Mouse (Mus musculus): Measurements from ENCODE around the gene Vmn2r32. TPM values are rescaled to one million over a fixed set of nuclear protein-coding genes. Genes with fewer than 3 reads are reported as not detected.
"Not testable (repeated sequence)": the region's sequence is repeated elsewhere in the genome, so short reads cannot be mapped to it uniquely, and the experiment has no call there.

Vmn2r32 gene
- polyA plus RNA-seq (2015; fragmentation: Nextera tagmentation; extraction: Ambion mirVana), result not detected in 2 replicates

DNA sequence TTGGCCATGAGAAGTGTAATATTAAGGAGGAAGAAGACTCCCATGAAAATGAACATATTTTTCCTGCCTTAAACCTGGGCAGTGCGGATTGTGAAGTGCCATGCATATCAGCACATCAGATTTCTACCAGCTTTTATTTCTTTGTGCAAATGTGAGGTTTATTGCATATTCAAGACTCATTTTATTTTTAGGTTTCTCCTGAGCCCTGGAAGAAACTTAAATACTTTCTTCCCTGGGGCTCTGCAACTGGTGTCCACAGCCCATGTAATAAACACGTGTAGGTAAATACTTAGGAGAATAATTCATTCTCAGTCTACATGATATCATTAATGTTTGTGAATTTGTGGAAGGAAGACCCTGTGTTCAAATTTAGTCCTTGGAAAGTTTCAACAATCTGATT, at the start of gene Vmn2r32:
Gene Vmn2r32, minus strand, starts transcription at position 101 of the 400 bp plus-strand sequence.
- H3K36me3 ChIP-seq (replicated peaks); H3K27ac ChIP-seq (replicated peaks); H3K4me3 ChIP-seq (replicated peaks); H3K9ac ChIP-seq; H3K27me3 ChIP-seq; ATAC-seq (ENCODE audit: insufficient read depth); H3K4me2 ChIP-seq; H3K4me1 ChIP-seq (replicated peaks); H3K9me3 ChIP-seq (replicated peaks): not testable (repeated sequence)
- WGBS (ENCODE audit: insufficient replicate concordance), result 38% methylated on average over 1 of the region's 2 CpGs

Other genes starting within 250 kb of the Vmn2r32 start
- gene Vmn2r29, start 232.7 kb downstream of the Vmn2r32 start, polyA plus RNA-seq (2015; fragmentation: Nextera tagmentation; extraction: Ambion mirVana), result not detected in 2 replicates
- gene Gm45844, start 201.7 kb downstream of the Vmn2r32 start, polyA plus RNA-seq (2015; fragmentation: Nextera tagmentation; extraction: Ambion mirVana), result 0.16 and 0.25 TPM in 2 replicates
- 14.3 and 14.9 TPM in 2 replicates for gene Clcn4, start 179.2 kb downstream of the Vmn2r32 start, polyA plus RNA-seq (2015; fragmentation: Nextera tagmentation; extraction: Ambion mirVana)
- gene Vmn2r30, start 142.4 kb downstream of the Vmn2r32 start, polyA plus RNA-seq (2015; fragmentation: Nextera tagmentation; extraction: Ambion mirVana), result not detected in 2 replicates
- gene Gm45783, start 105.4 kb downstream of the Vmn2r32 start, polyA plus RNA-seq (2015; fragmentation: Nextera tagmentation; extraction: Ambion mirVana), result not detected in 2 replicates
- gene Vmn2r31, start 80.3 kb downstream of the Vmn2r32 start, polyA plus RNA-seq (2015; fragmentation: Nextera tagmentation; extraction: Ambion mirVana), result not detected in 2 replicates
- gene Vmn2r33, start 86.8 kb upstream of the Vmn2r32 start, polyA plus RNA-seq (2015; fragmentation: Nextera tagmentation; extraction: Ambion mirVana), result not detected in 2 replicates
- not detected in 2 replicates for gene Vmn2r34, start 209.5 kb upstream of the Vmn2r32 start, polyA plus RNA-seq (2015; fragmentation: Nextera tagmentation; extraction: Ambion mirVana)